Mouse (Mus musculus) hindbrain, postnatal 0 days (tissue): ENCODE measurements around the gene Npepps. TPM values are rescaled to one million over a fixed set of nuclear protein-coding genes. Genes with fewer than 3 reads are reported as not detected.

ENCODE experiments used
- ATAC-seq: fragments of 200-750 bp; cut with Nextera tagmentation; 2 replicates; pipeline ENCODE4 v1.8.0; 2017; ENCODE audit warnings: mild to moderate bottlenecking, moderate TSS enrichment, moderate library complexity
- DNase-seq: peaks from one replicate; pipeline ENCODE4 v3.0.0-alpha.2; 2015; ENCODE audit warnings: low spot score
- H3K27ac ChIP-seq: fragments of 300-500 bp; sonication (generic); 2 replicates; pipeline ENCODE4 v1.5.1; 2014; ENCODE audit warnings: mild to moderate bottlenecking
- H3K27me3 ChIP-seq: fragments of 300-500 bp; sonication (generic); 2 replicates; pipeline ENCODE4 v1.6.1; 2014; ENCODE audit warnings: low read length, mixed read lengths; ENCODE audit not compliant: insufficient read depth
- H3K36me3 ChIP-seq: fragments of 300-500 bp; sonication (generic); 2 replicates; pipeline ENCODE4 v1.6.1; 2014; ENCODE audit warnings: low read length, mixed read lengths; ENCODE audit not compliant: insufficient read depth
- H3K4me1 ChIP-seq: fragments of 300-500 bp; sonication (generic); 2 replicates; pipeline ENCODE4 v1.6.1; 2014; ENCODE audit warnings: antibody characterized with exemption, low read length, mixed read lengths; ENCODE audit not compliant: insufficient read depth
- H3K4me2 ChIP-seq: fragments of 300-500 bp; sonication (generic); 2 replicates; pipeline ENCODE4 v1.6.1; 2014; ENCODE audit warnings: low read depth, mild to moderate bottlenecking, low read length, moderate library complexity, mixed read lengths
- H3K4me3 ChIP-seq: fragments of 300-500 bp; sonication (generic); 2 replicates; pipeline ENCODE4 v1.5.1; 2014; ENCODE audit warnings: low read length
- H3K9ac ChIP-seq: fragments of 300-500 bp; sonication (generic); replicated peaks from 2 replicates; pipeline ENCODE4 v1.6.1; 2014; ENCODE audit warnings: mild to moderate bottlenecking, low read length, moderate library complexity, mixed read lengths
- H3K9me3 ChIP-seq: fragments of 300-500 bp; sonication (generic); 2 replicates; pipeline ENCODE4 v1.6.1; 2016; ENCODE audit warnings: low read length, mixed read lengths
- CTCF ChIP-seq: IDR thresholded peaks from 2 replicates; pipeline ENCODE4 v1.5.1; 2016; ENCODE audit warnings: antibody characterized with exemption, control low read depth, low read depth
- WGBS: fragments of 180-500 bp; shearing (Covaris S2); extraction: QIAGEN DNeasy Blood & Tissue Kit; methylation state at CpG from one replicate; pipeline ENCODE4 v1.1.7; 2014; 5-methylcytosine and 5-hydroxymethylcytosine counted together
- polyA plus RNA-seq: library from polyadenylated mRNA; unstranded; fragments of >200 nt; fragmentation: Nextera tagmentation; extraction: Ambion mirVana; gene quantifications from 2 replicates; pipeline ENCODE4 v1.2.1, GENCODE M21; 2015
- total RNA-seq: library from RNA; depleted of rRNA; stranded (reverse); fragments of >200 nt; gene quantifications from 2 replicates; pipeline ENCODE4 v1.2.3, GENCODE M21; 2014

Gene Npepps
- total and polyA plus RNA-seq, 2 experiments from 2014 or later: 69.2 to 102 TPM

- Histone ChIP-seq H3K4me3 (peak overlapping the region; percentile 28; the same call in 1 of the 2 replicates), H3K9me3 (no peaks in the 10 kb centered on the region), H3K27me3 (no peaks in the 10 kb centered on the region), H3K9ac (no peak overlapping the region; the same call in 1 of the 2 replicates), H3K4me1 (no peaks in the 10 kb centered on the region; the same call in 1 of the 2 replicates), H3K27ac (peak overlapping the region; percentile 46; the same call in 1 of the 2 replicates), H3K36me3 (no peaks in the 10 kb centered on the region), H3K4me2 (peak overlapping the region; percentile 66)
- ATAC-seq (no peak), DNase-seq (no peak)
- WGBS: 49% methylated on average over 3 of the region's 3 CpGs
- no peak for TF ChIP-seq CTCF
These were observed 28.5 kb upstream of the Npepps start for GRCm38 (mm10) chr11:97308806-97309450.

GRCm38 (mm10) chr11:97307294-97308069, 27.0 kb upstream of the Npepps start:
- Histone ChIP-seq H3K4me3 (no peak overlapping the region), H3K4me1 (no peaks in the 10 kb centered on the region; the same call in 1 of the 2 replicates), H3K9ac (no peak overlapping the region), H3K4me2 (no peak overlapping the region), H3K9me3 (no peaks in the 10 kb centered on the region), H3K36me3 (no peaks in the 10 kb centered on the region), H3K27me3 (no peaks in the 10 kb centered on the region), H3K27ac (no peak overlapping the region)
- ATAC-seq (no peak), DNase-seq (no peak)
- WGBS: 92% methylated on average over 11 of the region's 11 CpGs
- TF ChIP-seq CTCF: no peak

GRCm38 (mm10) chr11:97304631-97305030, 24.2 kb upstream of the Npepps start:
- no peak overlapping the region for H3K27ac ChIP-seq
- no peaks in the 10 kb centered on the region; the same call in 1 of the 2 replicates for H3K4me1 ChIP-seq
- no peak overlapping the region for H3K4me2 ChIP-seq
- H3K9me3 ChIP-seq: no peaks in the 10 kb centered on the region
- DNase-seq (no peak), ATAC-seq (no peak)
- no peaks in the 10 kb centered on the region for H3K27me3 ChIP-seq
- H3K36me3 ChIP-seq: no peaks in the 10 kb centered on the region
- H3K4me3 ChIP-seq: no peak overlapping the region
- no peak overlapping the region for H3K9ac ChIP-seq
- no peak for TF ChIP-seq CTCF
- 90% methylated on average over 5 of the region's 5 CpGs for WGBS

- no peaks in the 10 kb centered on the region for H3K27me3 ChIP-seq
- 0 out of 2 replicates have a peak overlapping the region, but pooled peaks have one; percentile 22 for H3K27ac ChIP-seq
- ATAC-seq (peak; percentile 32; the same call in 1 of the 2 replicates), DNase-seq (peak; percentile 52)
- H3K4me3 ChIP-seq: no peak overlapping the region
- H3K9ac ChIP-seq: no peak overlapping the region
- no peak for TF ChIP-seq CTCF
- no peaks in the 10 kb centered on the region for H3K9me3 ChIP-seq
- no peak overlapping the region for H3K4me2 ChIP-seq
- no peaks in the 10 kb centered on the region for H3K4me1 ChIP-seq
- H3K36me3 ChIP-seq: no peaks in the 10 kb centered on the region
- WGBS: 25% methylated on average over 7 of the region's 7 CpGs
These were observed 21.9 kb upstream of the Npepps start for GRCm38 (mm10) chr11:97302231-97302781.

- no peak overlapping the region for H3K4me3 ChIP-seq
- no peaks in the 10 kb centered on the region for H3K4me1 ChIP-seq
- no peak overlapping the region for H3K27ac ChIP-seq
- no peak overlapping the region for H3K9ac ChIP-seq
- ATAC-seq (no peak), DNase-seq (no peak)
- no peak for TF ChIP-seq CTCF
- WGBS: 69% methylated on average over 16 of the region's 16 CpGs
- H3K27me3 ChIP-seq: no peaks in the 10 kb centered on the region
- no peaks in the 10 kb centered on the region for H3K9me3 ChIP-seq
- no peaks in the 10 kb centered on the region for H3K36me3 ChIP-seq
- H3K4me2 ChIP-seq: no peak overlapping the region
These were observed 21.0 kb upstream of the Npepps start for GRCm38 (mm10) chr11:97301406-97301805.

GRCm38 (mm10) chr11:97299939-97300338, 19.5 kb upstream of the Npepps start:
- Histone ChIP-seq H3K9ac (no peak overlapping the region), H3K9me3 (no peaks in the 10 kb centered on the region), H3K4me2 (no peak overlapping the region), H3K4me1 (no peaks in the 10 kb centered on the region), H3K36me3 (no peaks in the 10 kb centered on the region), H3K27ac (no peak overlapping the region), H3K27me3 (no peaks in the 10 kb centered on the region), H3K4me3 (no peak overlapping the region)
- no peak for DNase-seq
- 92% methylated on average over 2 of the region's 2 CpGs for WGBS
- ATAC-seq: no peak
- no peak for TF ChIP-seq CTCF
